Mouse (Mus musculus) liver, embryonic 16.5 days (tissue): ENCODE data around the gene Gcsh. TPM values are rescaled to one million over a fixed set of nuclear protein-coding genes. Genes with fewer than 3 reads are reported as not detected.

Experiments
- ATAC-seq: fragments of 200-750 bp; cut with Nextera tagmentation; 2 replicates; pipeline ENCODE4 v1.8.0; 2017; ENCODE audit warnings: low read depth, mild to moderate bottlenecking, moderate number of reproducible peaks, moderate library complexity
- H3K27ac ChIP-seq: fragments of 300-500 bp; sonication (generic); 2 replicates; pipeline ENCODE4 v1.5.1; 2014; ENCODE audit warnings: mild to moderate bottlenecking, low read length
- H3K27me3 ChIP-seq: fragments of 300-500 bp; sonication (generic); 2 replicates; pipeline ENCODE4 v1.6.1; 2014; ENCODE audit warnings: low read depth, low read length, mixed read lengths; ENCODE audit not compliant: control insufficient read depth, insufficient read depth
- H3K36me3 ChIP-seq: fragments of 300-500 bp; sonication (generic); 2 replicates; pipeline ENCODE4 v1.6.1; 2014; ENCODE audit warnings: mild to moderate bottlenecking; ENCODE audit not compliant: control insufficient read depth, insufficient read depth
- H3K4me1 ChIP-seq: fragments of 300-500 bp; sonication (generic); 2 replicates; pipeline ENCODE4 v1.6.1; 2014; ENCODE audit warnings: low read depth, low read length, mixed read lengths; ENCODE audit not compliant: control insufficient read depth
- H3K4me2 ChIP-seq: fragments of 300-500 bp; sonication (generic); 2 replicates; pipeline ENCODE4 v1.6.1; 2014; ENCODE audit warnings: low read depth, low read length, mixed read lengths
- H3K4me3 ChIP-seq: fragments of 300-500 bp; sonication (generic); 2 replicates; pipeline ENCODE4 v1.5.1; 2014; ENCODE audit warnings: low read depth, mild to moderate bottlenecking, low read length
- H3K9ac ChIP-seq: fragments of 300-500 bp; sonication (generic); 2 replicates; pipeline ENCODE4 v1.6.1; 2014; ENCODE audit warnings: low read depth, low read length
- H3K9me3 ChIP-seq: fragments of 300-500 bp; sonication (generic); replicated peaks from 2 replicates; pipeline ENCODE4 v1.6.1; 2016; ENCODE audit warnings: low read length; ENCODE audit not compliant: control insufficient read depth
- WGBS: fragments of 180-500 bp; shearing (Covaris S2); extraction: QIAGEN DNeasy Blood & Tissue Kit; methylation state at CpG from one replicate; pipeline ENCODE4 v1.1.7; 2014; ENCODE audit not compliant: insufficient replicate concordance; 5-methylcytosine and 5-hydroxymethylcytosine counted together
- polyA plus RNA-seq: library from polyadenylated mRNA; unstranded; fragments of >200 nt; fragmentation: Nextera tagmentation; extraction: Ambion mirVana; gene quantifications from 2 replicates; pipeline ENCODE4 v1.2.1, GENCODE M21; 2015

The Gcsh gene
- polyA plus RNA-seq, 1 experiment from 2014 or later = 94.0 TPM

- no peaks in the 10 kb centered on the region for H3K27me3 ChIP-seq
- peaks cover 4% of the 10 kb centered on the region; the same call in 1 of the 2 replicates for H3K36me3 ChIP-seq
- H3K4me1 ChIP-seq = peaks cover 11% of the 10 kb centered on the region
- no peak overlapping the region for H3K4me2 ChIP-seq
- WGBS = 74% methylated on average over 2 of the region's 2 CpGs
- no peak for ATAC-seq
- no peak overlapping the region for H3K9ac ChIP-seq
- H3K27ac ChIP-seq = no peak overlapping the region
- no peaks in the 10 kb centered on the region for H3K9me3 ChIP-seq
- no peak overlapping the region for H3K4me3 ChIP-seq
Measured at GRCm38 (mm10) chr8:116951778-116952177, 41.6 kb downstream of the Gcsh start.

- Histone ChIP-seq H3K27ac (no peak overlapping the region), H3K4me1 (peaks cover 15% of the 10 kb centered on the region), H3K9ac (no peak overlapping the region), H3K4me2 (no peak overlapping the region), H3K9me3 (no peaks in the 10 kb centered on the region), H3K4me3 (no peak overlapping the region), H3K36me3 (peaks cover 4% of the 10 kb centered on the region; the same call in 1 of the 2 replicates), H3K27me3 (no peaks in the 10 kb centered on the region)
- ATAC-seq = no peak
- WGBS = 69% methylated on average over 5 of the region's 5 CpGs
Measured at GRCm38 (mm10) chr8:116951369-116951768, 42.0 kb downstream of the Gcsh start.

- 24% methylated on average over 7 of the region's 7 CpGs for WGBS
- no peaks in the 10 kb centered on the region for H3K9me3 ChIP-seq
- H3K4me2 ChIP-seq = no peak overlapping the region
- no peak for ATAC-seq
- H3K36me3 ChIP-seq = no peaks in the 10 kb centered on the region
- H3K4me1 ChIP-seq = peaks cover 46% of the 10 kb centered on the region
- H3K9ac ChIP-seq = no peak overlapping the region
- H3K27ac ChIP-seq = no peak overlapping the region
- H3K4me3 ChIP-seq = no peak overlapping the region
- H3K27me3 ChIP-seq = no peaks in the 10 kb centered on the region
Measured at GRCm38 (mm10) chr8:116947589-116947988, 45.7 kb downstream of the Gcsh start.

GRCm38 (mm10) chr8:116946851-116947250 is 46.5 kb downstream of the Gcsh start:
- H3K27ac ChIP-seq = peak overlapping the region; percentile 56; the same call in 1 of the 2 replicates
- peaks cover 51% of the 10 kb centered on the region for H3K4me1 ChIP-seq
- ATAC-seq = no peak
- 49% methylated on average over 6 of the region's 6 CpGs for WGBS
- no peaks in the 10 kb centered on the region for H3K36me3 ChIP-seq
- no peaks in the 10 kb centered on the region for H3K27me3 ChIP-seq
- H3K9me3 ChIP-seq = no peaks in the 10 kb centered on the region
- H3K9ac ChIP-seq = peak overlapping the region; percentile 32; the same call in 1 of the 2 replicates
- peak overlapping the region; percentile 67 for H3K4me2 ChIP-seq
- H3K4me3 ChIP-seq = peak overlapping the region; percentile 44

- no peak for ATAC-seq
- H3K9me3 ChIP-seq = no peaks in the 10 kb centered on the region
- no peaks in the 10 kb centered on the region for H3K27me3 ChIP-seq
- H3K27ac ChIP-seq = peak overlapping the region; percentile 56
- peaks cover 51% of the 10 kb centered on the region for H3K4me1 ChIP-seq
- H3K9ac ChIP-seq = peak overlapping the region; percentile 32
- H3K4me3 ChIP-seq = peak overlapping the region; percentile 44
- H3K36me3 ChIP-seq = no peaks in the 10 kb centered on the region
- WGBS = 31% methylated on average over 21 of the region's 21 CpGs
- H3K4me2 ChIP-seq = peak overlapping the region; percentile 67
Measured at GRCm38 (mm10) chr8:116946268-116946838, 47.0 kb downstream of the Gcsh start.

GRCm38 (mm10) chr8:116945169-116945910 is 48.0 kb downstream of the Gcsh start:
- Histone ChIP-seq H3K27me3 (no peaks in the 10 kb centered on the region), H3K4me3 (no peak overlapping the region), H3K36me3 (peaks cover 5% of the 10 kb centered on the region; the same call in 1 of the 2 replicates), H3K9ac (peak overlapping the region; percentile 26; the same call in 1 of the 2 replicates), H3K4me2 (0 out of 2 replicates have a peak overlapping the region, but pooled peaks have one; percentile 10), H3K4me1 (peaks cover 51% of the 10 kb centered on the region), H3K27ac (peak overlapping the region; percentile 47), H3K9me3 (no peaks in the 10 kb centered on the region)
- peak; percentile 40 for ATAC-seq
- WGBS = 33% methylated on average over 9 of the region's 9 CpGs

- ATAC-seq = no peak
- no peak overlapping the region for H3K27ac ChIP-seq
- peaks cover 51% of the 10 kb centered on the region for H3K4me1 ChIP-seq
- no peak overlapping the region; the same call in 1 of the 2 replicates for H3K9ac ChIP-seq
- H3K27me3 ChIP-seq = no peaks in the 10 kb centered on the region
- H3K36me3 ChIP-seq = peaks cover 5% of the 10 kb centered on the region; the same call in 1 of the 2 replicates
- H3K9me3 ChIP-seq = no peaks in the 10 kb centered on the region
- H3K4me2 ChIP-seq = peak overlapping the region; percentile 95
- peak overlapping the region; percentile 80 for H3K4me3 ChIP-seq
- 15% methylated on average over 4 of the region's 4 CpGs for WGBS
Measured at GRCm38 (mm10) chr8:116944385-116944696, 49.0 kb downstream of the Gcsh start.

GRCm38 (mm10) chr8:116943555-116944384 is 49.6 kb downstream of the Gcsh start:
- no peaks in the 10 kb centered on the region for H3K27me3 ChIP-seq
- peak overlapping the region; percentile 21; the same call in 1 of the 2 replicates for H3K27ac ChIP-seq
- under 1% methylated on average over 62 of the region's 62 CpGs for WGBS
- no peaks in the 10 kb centered on the region for H3K9me3 ChIP-seq
- H3K4me1 ChIP-seq = peaks cover 51% of the 10 kb centered on the region
- H3K9ac ChIP-seq = peak overlapping the region; percentile 78
- peak overlapping the region; percentile 95 for H3K4me2 ChIP-seq
- H3K4me3 ChIP-seq = peak overlapping the region; percentile 80
- ATAC-seq = peak; percentile 35
- H3K36me3 ChIP-seq = peaks cover 5% of the 10 kb centered on the region; the same call in 1 of the 2 replicates
